Mouse (Mus musculus) lung, postnatal 0 days (tissue): ENCODE measurements around the gene Pcdh7. TPM values are rescaled to one million over a fixed set of nuclear protein-coding genes. Genes with fewer than 3 reads are reported as not detected.

Source experiments
- ATAC-seq: fragments of 200-750 bp; cut with Nextera tagmentation; 2 replicates; pipeline ENCODE4 v1.8.0; 2017; ENCODE audit warnings: moderate library complexity
- DNase-seq: peaks from one replicate; pipeline ENCODE4 v3.0.0-alpha.2; 2016; ENCODE audit warnings: low spot score
- H3K27ac ChIP-seq: fragments of 300-500 bp; sonication (generic); 2 replicates; pipeline ENCODE4 v1.5.1; 2014; ENCODE audit warnings: antibody characterized with exemption, mild to moderate bottlenecking, low read length, mixed read lengths
- H3K27me3 ChIP-seq: fragments of 300-500 bp; sonication (generic); replicated peaks from 2 replicates; pipeline ENCODE4 v1.6.1; 2014; ENCODE audit warnings: low read length, mixed read lengths; ENCODE audit not compliant: insufficient read depth
- H3K36me3 ChIP-seq: fragments of 300-500 bp; sonication (generic); 2 replicates; pipeline ENCODE4 v1.6.1; 2014; ENCODE audit warnings: low read length, mixed read lengths; ENCODE audit not compliant: insufficient read depth
- H3K4me1 ChIP-seq: fragments of 300-500 bp; sonication (generic); 2 replicates; pipeline ENCODE4 v1.6.1; 2014; ENCODE audit warnings: antibody characterized with exemption, low read depth, low read length, mixed read lengths; ENCODE audit not compliant: insufficient read depth
- H3K4me2 ChIP-seq: fragments of 300-500 bp; sonication (generic); replicated peaks from 2 replicates; pipeline ENCODE4 v1.6.1; 2014; ENCODE audit warnings: low read depth, mild to moderate bottlenecking, low read length, moderate library complexity, mixed read lengths
- H3K4me3 ChIP-seq: fragments of 300-500 bp; sonication (generic); 2 replicates; pipeline ENCODE4 v1.5.1; 2014; ENCODE audit warnings: low read depth, low read length
- H3K9ac ChIP-seq: fragments of 300-500 bp; sonication (generic); replicated peaks from 2 replicates; pipeline ENCODE4 v1.6.1; 2014; ENCODE audit warnings: low read depth, mild to moderate bottlenecking
- H3K9me3 ChIP-seq: fragments of 300-500 bp; sonication (generic); 2 replicates; pipeline ENCODE4 v1.6.1; 2016; ENCODE audit warnings: low read length, mixed read lengths
- CTCF ChIP-seq: IDR thresholded peaks from 2 replicates; pipeline ENCODE4 v1.5.1; 2016; ENCODE audit warnings: antibody characterized with exemption, mild to moderate bottlenecking
- EP300 ChIP-seq: IDR thresholded peaks from 2 replicates; pipeline ENCODE4 v1.6.1; 2016; ENCODE audit warnings: antibody characterized with exemption, mild to moderate bottlenecking, control low read depth
- WGBS: fragments of 180-500 bp; shearing (Covaris S2); extraction: QIAGEN DNeasy Blood & Tissue Kit; methylation state at CpG from one replicate; pipeline ENCODE4 v1.1.7; 2014; 5-methylcytosine and 5-hydroxymethylcytosine counted together
- polyA plus RNA-seq: library from polyadenylated mRNA; unstranded; fragments of >200 nt; fragmentation: Nextera tagmentation; extraction: Ambion mirVana; gene quantifications from 2 replicates; pipeline ENCODE4 v1.2.1, GENCODE M21; 2015

Pcdh7 gene
- polyA plus RNA-seq, 1 experiment from 2014 or later, result 1.2 TPM

- Histone ChIP-seq H3K9me3 (no peaks in the 10 kb centered on the region), H3K4me2 (no peak overlapping the region), H3K36me3 (no peaks in the 10 kb centered on the region), H3K27ac (no peak overlapping the region), H3K4me3 (no peak overlapping the region), H3K9ac (no peak overlapping the region), H3K4me1 (no peaks in the 10 kb centered on the region), H3K27me3 (no peaks in the 10 kb centered on the region)
- ATAC-seq, result no peak
- WGBS, result 82% methylated on average over 2 of the region's 2 CpGs
- no peak for DNase-seq
- TF ChIP-seq CTCF (no peak), EP300 (no peak)
These were observed 303.6 kb downstream of the Pcdh7 start for GRCm38 (mm10) chr5:58021331-58021730.

GRCm38 (mm10) chr5:58025123-58025522 is 307.4 kb downstream of the Pcdh7 start:
- no peaks in the 10 kb centered on the region for H3K36me3 ChIP-seq
- no peak for TF ChIP-seq CTCF
- no peak for TF ChIP-seq EP300
- no peaks in the 10 kb centered on the region for H3K9me3 ChIP-seq
- H3K27me3 ChIP-seq, result no peaks in the 10 kb centered on the region
- no peak overlapping the region for H3K9ac ChIP-seq
- no peak overlapping the region; the same call in 1 of the 2 replicates for H3K4me2 ChIP-seq
- no peak overlapping the region for H3K27ac ChIP-seq
- no peaks in the 10 kb centered on the region for H3K4me1 ChIP-seq
- ATAC-seq (no peak), DNase-seq (peak; percentile 6)
- 62% methylated on average over 7 of the region's 7 CpGs for WGBS
- H3K4me3 ChIP-seq, result no peak overlapping the region

- Histone ChIP-seq H3K27ac (no peak overlapping the region), H3K9me3 (no peaks in the 10 kb centered on the region), H3K9ac (no peak overlapping the region), H3K27me3 (no peaks in the 10 kb centered on the region), H3K4me1 (no peaks in the 10 kb centered on the region), H3K4me2 (no peak overlapping the region; the same call in 1 of the 2 replicates), H3K36me3 (no peaks in the 10 kb centered on the region), H3K4me3 (no peak overlapping the region)
- no peak for ATAC-seq
- DNase-seq, result peak; percentile 13
- 30% methylated on average over 8 of the region's 8 CpGs for WGBS
- TF ChIP-seq CTCF, result no peak
- no peak for TF ChIP-seq EP300
These were observed 308.0 kb downstream of the Pcdh7 start for GRCm38 (mm10) chr5:58025759-58026158.

DNA sequence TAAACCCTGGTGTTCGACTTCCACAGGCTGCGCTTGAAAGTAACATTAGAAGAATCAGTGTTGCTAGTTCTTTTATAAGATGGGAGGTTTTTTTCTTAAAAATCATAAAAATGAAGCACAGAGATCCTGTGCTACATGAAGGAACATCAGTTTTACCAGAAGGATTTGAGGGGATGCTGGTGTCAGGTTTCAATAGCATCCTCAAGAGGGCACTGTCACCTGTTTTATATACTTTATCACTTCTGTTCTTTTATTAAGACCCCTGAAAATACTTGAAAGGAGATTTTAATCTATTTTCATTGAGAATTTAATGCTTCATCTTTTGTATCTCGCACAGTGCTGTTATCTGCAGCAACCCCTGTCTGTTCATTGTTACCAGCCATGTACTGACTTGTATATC is 322.1 kb downstream of the Pcdh7 start:
- Histone ChIP-seq H3K4me1 (no peaks in the 10 kb centered on the region), H3K4me2 (no peak overlapping the region), H3K9me3 (no peaks in the 10 kb centered on the region), H3K36me3 (no peaks in the 10 kb centered on the region), H3K4me3 (no peak overlapping the region), H3K27ac (no peak overlapping the region), H3K27me3 (no peaks in the 10 kb centered on the region), H3K9ac (no peak overlapping the region)
- TF ChIP-seq CTCF (no peak), EP300 (no peak)
- WGBS, result 61% methylated on average over 3 of the region's 3 CpGs
- DNase-seq (no peak), ATAC-seq (no peak)

DNA sequence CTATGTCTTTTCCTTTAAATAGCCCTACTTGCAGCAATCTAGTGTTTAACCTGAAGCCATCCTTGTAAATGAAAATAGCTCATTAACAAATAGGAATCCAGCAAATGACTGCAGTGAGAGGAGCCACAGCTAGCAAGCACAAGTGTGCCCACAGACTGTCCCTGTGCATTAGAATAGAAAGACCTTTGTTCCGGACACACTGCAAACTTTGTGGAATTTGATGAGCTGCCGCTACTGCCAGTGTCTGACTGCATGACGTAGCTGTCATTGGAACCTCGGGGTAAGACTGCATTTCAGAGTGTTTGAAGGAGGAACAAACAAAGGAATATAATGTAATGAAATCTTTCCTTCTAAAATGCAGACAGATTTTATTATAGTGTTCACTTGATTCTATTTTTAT is 326.4 kb downstream of the Pcdh7 start:
- H3K36me3 ChIP-seq, result no peaks in the 10 kb centered on the region
- H3K27ac ChIP-seq, result no peak overlapping the region
- no peaks in the 10 kb centered on the region for H3K9me3 ChIP-seq
- H3K4me2 ChIP-seq, result no peak overlapping the region
- no peak for TF ChIP-seq EP300
- no peak for TF ChIP-seq CTCF
- H3K9ac ChIP-seq, result no peak overlapping the region
- DNase-seq (no peak), ATAC-seq (no peak)
- no peak overlapping the region for H3K4me3 ChIP-seq
- 41% methylated on average over 4 of the region's 4 CpGs for WGBS
- H3K27me3 ChIP-seq, result no peaks in the 10 kb centered on the region
- no peaks in the 10 kb centered on the region for H3K4me1 ChIP-seq

DNA sequence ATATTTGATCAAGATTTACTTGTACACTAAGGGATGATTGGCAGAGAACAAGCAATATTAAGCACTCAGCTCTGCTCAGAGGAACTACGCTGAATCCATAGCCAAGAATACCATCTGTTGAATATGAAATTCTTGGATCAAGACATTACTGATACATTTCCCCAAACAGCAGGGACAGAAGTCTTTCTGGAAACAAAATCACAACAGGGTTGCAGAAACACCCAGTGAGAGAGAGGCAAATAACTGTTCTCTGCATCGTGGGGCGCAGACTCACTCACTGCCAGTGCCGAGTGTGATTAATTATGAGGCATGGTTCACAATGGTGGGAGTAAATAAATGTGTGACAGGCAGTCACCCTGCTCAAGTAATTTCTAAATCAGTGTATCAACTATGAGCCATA is 363.3 kb downstream of the Pcdh7 start:
- Histone ChIP-seq H3K4me1 (no peaks in the 10 kb centered on the region), H3K27me3 (no peaks in the 10 kb centered on the region), H3K4me3 (no peak overlapping the region), H3K27ac (no peak overlapping the region), H3K36me3 (no peaks in the 10 kb centered on the region), H3K9me3 (no peaks in the 10 kb centered on the region), H3K4me2 (no peak overlapping the region), H3K9ac (no peak overlapping the region)
- 62% methylated on average over 4 of the region's 4 CpGs for WGBS
- TF ChIP-seq CTCF, result no peak
- no peak for TF ChIP-seq EP300
- DNase-seq (no peak), ATAC-seq (no peak)

DNA sequence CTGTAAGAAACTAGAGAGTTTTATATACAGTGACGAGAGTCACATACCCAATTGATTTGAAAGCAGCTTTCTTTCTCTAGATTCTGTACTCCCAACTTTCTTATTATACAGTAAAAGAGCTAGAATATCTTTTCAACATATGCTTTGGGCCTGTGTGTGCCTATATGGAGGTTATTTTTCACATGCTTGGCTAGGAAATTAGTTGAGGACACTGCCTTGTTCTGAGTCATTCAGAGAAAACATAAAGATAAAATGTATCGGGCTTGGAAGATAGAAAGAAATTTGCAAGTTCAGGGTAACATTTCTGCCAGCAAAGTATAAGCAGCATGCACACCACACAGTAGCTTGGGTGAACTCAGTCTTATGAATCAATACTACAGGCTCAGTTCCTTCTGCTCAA is 364.5 kb downstream of the Pcdh7 start:
- WGBS, result 81% methylated on average over 2 of the region's 2 CpGs

More for the DNA sequence above, 364.5 kb downstream of the Pcdh7 start:
- no peak overlapping the region for H3K27ac ChIP-seq
- no peak overlapping the region for H3K4me3 ChIP-seq
- H3K36me3 ChIP-seq, result no peaks in the 10 kb centered on the region
- no peak overlapping the region for H3K9ac ChIP-seq
- no peaks in the 10 kb centered on the region for H3K9me3 ChIP-seq
- H3K4me1 ChIP-seq, result no peaks in the 10 kb centered on the region
- no peaks in the 10 kb centered on the region for H3K27me3 ChIP-seq
- ATAC-seq, result no peak
- DNase-seq, result no peak
- no peak for TF ChIP-seq CTCF
- TF ChIP-seq EP300, result no peak
- no peak overlapping the region for H3K4me2 ChIP-seq
